Mouse (Mus musculus) MN1 (cell line): Measurements from ENCODE around the gene Celsr3.

Experiments
- DNase-seq: peaks from one replicate; pipeline ENCODE4 v3.0.0-alpha.2; 2016; ENCODE audit warnings: low spot score

The Celsr3 gene

DNA sequence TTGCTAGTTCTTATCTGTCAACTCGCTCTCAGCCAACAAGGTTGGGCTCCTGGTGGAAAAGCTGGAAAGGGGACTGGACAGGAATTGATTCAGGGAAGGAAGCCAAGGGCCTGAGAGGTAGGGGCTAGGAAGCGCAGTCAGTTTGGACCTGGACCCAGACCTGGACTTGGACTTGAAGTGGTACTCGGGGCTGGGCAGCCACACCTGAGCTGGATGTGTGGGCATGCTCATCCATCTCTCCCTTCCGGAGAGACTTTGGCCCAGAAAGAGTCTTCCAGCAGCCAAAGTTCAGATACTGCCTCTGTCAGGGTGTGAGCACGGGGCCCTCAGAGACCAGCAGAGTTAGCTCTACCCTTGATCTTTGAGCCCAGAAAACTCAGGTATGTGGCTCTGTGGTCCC lies 29.2 kb downstream of the Celsr3 start:
- no peak for DNase-seq

DNA sequence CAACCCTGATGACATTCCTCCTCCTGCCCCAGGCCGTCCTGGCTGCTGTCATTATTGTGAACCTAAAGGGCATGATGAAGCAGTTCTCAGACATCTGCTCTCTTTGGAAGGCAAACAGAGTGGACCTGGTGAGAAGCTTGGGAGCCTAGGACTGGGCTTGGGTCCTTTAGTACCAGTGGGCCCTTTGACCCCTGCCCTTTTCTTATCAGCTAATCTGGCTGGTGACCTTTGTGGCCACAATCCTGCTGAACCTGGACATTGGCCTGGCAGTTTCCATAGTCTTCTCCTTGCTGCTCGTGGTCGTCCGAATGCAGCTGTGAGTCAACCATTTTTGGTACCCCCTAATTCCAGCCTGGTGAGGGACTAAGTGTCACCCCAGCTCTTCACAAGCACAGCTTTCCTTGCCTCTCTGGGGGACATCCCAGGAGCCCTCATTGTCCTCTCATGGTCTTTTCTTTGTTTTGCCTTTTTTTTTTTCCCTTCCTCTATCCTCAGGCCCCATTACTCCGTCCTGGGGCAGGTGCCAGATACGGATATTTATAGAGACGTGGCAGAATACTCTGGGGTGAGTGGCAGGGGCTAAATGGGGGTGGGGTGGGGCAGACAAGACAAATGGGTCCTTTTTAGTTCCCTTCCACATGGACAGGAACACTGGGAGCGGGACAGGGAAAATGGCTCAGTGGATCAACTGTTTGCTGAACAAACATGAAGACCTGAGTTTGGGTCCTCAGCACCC lies 32.8 kb downstream of the Celsr3 start:
- DNase-seq = no peak
